Mouse (Mus musculus): ENCODE data around the gene Hyal2.
A peak's percentile ranks its signal among the peaks of the same experiment; 100 is the strongest.

The Hyal2 gene

GRCm38 (mm10) chr9:107567702-107568319 lies at the start of gene Hyal2:
TSS of gene Hyal2 (plus strand) at chr9:107567945.
- DNase-seq (ENCODE audit: low read depth, low spot score): no peak

DNA sequence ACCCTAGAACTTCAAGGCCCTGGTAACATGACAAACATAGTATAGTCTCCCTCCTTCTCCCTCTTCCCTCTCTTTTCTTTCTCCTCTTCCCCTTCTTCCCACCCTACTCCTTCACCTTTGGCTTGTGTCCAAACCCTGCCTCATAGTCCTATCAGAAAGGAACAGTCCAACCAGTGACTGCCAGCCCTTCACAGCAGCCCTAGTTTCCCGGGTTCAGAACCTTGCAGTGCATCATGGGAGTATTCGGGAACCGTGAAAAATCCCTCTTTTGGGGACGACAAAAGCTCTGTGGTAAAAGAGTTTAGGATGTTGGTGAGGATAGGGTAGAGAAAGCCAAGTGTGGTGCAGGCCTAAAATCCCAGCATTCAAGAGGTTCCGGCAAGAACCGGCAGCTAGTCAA lies 47.4 kb upstream of the Hyal2 start:
- no peak for DNase-seq (ENCODE audit: low read depth, low spot score)

GRCm38 (mm10) chr9:107521190-107521589 lies 46.6 kb upstream of the Hyal2 start:
- DNase-seq (ENCODE audit: low read depth, low spot score): no peak

DNA sequence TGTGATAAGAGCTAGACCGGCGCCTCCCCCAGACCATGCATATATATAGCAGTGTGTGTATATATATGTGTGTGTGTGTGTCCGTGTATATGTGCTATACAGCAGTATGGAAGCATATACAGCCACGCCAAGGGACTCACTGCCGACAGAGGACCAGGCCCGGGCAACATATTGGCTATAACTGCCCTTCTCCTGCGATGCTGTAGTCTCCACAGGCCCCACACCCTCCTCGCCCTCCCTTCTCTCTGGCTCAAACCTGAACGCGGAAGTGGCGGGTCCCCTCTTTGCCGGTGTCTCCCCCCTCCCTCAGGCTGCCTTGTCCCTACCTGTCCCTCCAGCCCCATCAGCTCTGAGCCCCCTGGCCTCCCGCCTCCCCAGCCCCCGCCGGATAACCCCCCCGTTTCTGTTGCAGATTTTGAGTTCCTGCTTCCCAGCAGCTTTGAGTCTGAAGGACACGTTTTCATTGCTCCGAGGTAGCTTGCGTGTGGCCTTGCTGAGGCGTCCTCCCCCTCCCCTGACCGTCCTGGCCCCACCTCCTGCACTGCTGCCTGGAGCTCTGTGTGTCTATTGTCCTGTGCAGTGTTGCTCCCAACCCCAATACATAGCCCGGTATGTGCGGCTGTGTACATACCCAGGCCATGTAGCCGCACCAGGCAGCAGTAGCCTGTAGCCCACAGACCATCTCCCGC lies 45.9 kb upstream of the Hyal2 start:
- no peak for DNase-seq (ENCODE audit: low read depth, low spot score)

GRCm38 (mm10) chr9:107522400-107522711 lies 45.4 kb upstream of the Hyal2 start:
- no peak for DNase-seq (ENCODE audit: low read depth, low spot score)

DNA sequence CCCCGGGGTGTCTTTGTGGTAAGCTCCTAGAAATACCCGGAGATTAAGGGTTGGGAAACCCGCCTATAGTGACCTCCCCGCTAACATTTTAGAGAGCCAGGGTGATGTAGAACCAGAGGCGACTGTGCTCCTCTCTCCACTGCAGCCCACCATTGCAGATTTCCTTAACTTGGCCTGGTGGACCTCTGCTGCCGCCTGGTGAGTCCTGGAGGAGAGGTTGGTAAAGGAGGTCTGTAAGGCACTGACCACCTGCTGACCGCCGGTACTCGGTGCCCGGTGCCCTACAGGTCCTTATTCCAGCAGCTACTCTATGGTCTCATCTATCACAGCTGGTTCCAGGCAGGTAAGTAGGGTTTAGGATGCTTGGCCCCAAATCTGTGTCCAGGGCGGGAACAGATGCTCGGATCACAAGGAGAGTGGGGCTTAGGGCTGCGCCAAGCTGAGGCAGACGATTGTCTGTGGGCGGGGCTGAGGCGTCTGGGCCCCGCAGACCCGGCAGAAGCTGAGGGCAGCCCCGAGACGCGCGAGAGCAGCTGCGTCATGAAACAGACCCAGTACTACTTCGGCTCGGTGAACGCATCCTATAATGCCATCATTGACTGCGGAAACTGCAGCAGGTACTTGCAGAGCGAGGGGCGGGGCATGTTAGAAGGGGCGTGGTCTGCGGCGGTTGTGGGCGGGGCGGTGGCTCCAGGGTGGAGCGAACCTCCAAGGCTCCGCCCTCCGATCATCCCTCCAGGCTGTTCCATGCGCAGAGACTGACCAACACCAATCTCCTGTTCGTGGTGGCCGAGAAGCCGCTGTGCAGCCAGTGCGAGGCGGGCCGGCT lies 41.3 kb upstream of the Hyal2 start:
- peak; percentile 54 for DNase-seq (ENCODE audit: low read depth, low spot score)

DNA sequence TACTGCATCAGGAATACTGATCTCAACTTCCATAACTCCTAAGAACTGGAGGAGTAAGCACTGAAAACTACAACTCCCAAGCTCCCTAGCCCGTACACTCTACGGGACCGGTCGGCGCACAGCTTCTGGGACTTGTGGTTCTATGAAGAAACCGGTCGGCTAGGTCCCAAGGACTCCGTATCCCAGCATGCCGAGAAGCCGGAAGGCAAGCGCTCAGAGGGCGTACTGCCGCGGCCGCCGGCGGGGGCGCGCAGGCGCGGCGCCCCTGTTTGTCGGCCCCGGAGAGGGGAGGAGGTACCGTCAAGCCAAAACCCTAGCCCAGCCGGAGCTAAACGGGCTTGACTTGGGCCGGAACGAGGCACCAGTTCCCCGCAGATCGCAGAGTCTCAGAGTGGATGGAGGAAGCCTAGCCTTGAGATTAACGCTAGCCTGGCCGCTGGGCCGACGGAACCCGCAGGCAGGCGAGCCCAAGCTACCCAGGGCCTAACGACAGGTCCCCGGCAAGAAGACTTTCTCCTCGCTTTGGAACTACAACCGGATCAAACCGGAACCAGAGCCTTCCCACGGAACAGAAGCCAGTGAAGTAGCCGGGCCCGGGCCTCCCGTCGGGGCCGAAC lies 33.8 kb upstream of the Hyal2 start, which contains the start of gene Tmem115:
TSS of gene Tmem115 (plus strand) at position 155 of the 617 bp plus-strand sequence.
- peak; percentile 75 for DNase-seq (ENCODE audit: low read depth, low spot score)

DNA sequence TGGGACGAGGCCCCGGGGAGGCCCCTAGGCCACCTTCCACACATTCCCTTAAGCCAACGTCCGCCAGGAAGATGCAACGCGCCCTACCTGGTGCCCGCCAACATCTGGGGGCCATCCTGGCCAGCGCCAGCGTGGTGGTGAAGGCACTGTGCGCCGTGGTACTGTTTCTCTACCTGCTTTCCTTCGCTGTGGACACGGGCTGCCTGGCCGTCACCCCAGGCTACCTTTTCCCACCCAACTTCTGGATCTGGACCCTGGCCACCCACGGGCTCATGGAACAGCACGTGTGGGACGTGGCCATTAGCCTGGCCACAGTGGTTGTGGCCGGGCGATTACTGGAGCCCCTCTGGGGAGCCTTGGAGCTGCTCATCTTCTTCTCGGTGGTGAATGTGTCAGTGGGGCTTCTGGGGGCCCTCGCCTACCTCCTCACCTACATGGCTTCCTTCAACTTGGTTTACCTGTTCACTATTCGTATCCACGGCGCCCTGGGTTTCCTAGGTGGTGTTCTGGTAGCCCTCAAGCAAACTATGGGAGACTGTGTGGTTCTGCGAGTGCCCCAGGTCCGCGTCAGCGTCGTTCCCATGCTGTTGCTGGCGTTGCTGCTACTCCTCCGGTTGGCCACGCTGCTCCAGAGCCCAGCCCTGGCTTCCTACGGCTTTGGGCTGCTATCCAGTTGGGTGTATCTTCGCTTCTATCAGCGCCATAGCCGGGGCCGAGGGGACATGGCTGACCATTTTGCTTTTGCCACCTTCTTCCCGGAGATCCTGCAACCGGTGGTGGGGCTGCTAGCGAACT lies 33.1 kb upstream of the Hyal2 start:
- no peak for DNase-seq (ENCODE audit: low read depth, low spot score)

GRCm38 (mm10) chr9:107538231-107538630 lies 29.5 kb upstream of the Hyal2 start:
- DNase-seq (ENCODE audit: low read depth, low spot score): no peak

GRCm38 (mm10) chr9:107538711-107539110 lies 29.0 kb upstream of the Hyal2 start:
- DNase-seq (ENCODE audit: low read depth, low spot score): no peak

DNA sequence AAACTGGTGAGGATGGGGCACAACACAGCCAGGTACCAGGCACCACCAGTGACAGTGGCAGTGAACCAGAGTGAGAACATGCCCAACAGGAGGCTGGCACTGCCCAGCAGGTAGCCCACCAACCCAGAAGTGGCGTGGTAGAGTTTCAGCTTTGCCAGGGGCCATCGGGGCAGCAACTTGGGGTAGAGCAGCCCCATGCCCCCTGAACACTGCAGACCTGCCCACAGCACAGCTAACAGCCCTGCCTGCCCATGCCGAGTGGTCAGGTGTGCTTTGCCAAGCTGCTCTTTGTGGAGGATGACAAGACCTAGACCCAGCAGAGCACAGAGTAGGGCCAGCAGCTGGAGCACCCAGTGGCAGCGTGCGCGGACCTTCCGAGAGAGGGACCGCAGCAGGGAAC lies 27.8 kb upstream of the Hyal2 start:
- DNase-seq (ENCODE audit: low read depth, low spot score): no peak

DNA sequence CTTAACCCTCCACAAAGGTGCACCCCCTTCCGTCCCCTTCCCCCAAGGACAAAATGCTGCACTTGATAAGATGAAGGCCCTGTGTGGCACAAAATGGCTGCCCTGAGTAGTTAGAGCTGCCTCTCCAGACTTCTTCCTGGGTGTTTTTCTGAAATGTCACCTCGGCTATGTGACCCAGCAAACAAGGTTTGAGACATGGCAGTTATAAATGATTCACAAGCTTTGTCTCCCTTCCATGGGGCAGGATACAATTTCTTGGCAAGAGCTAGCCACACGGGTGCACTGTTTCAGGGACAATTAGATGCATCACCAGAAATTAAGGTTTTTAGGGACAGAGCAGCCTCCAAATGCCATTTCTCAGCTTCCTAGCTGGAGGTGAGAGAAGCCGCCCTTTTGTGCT lies 27.3 kb upstream of the Hyal2 start:
- DNase-seq (ENCODE audit: low read depth, low spot score): no peak

GRCm38 (mm10) chr9:107541005-107541404 lies 26.7 kb upstream of the Hyal2 start:
- DNase-seq (ENCODE audit: low read depth, low spot score): no peak

GRCm38 (mm10) chr9:107541474-107542351 lies 26.0 kb upstream of the Hyal2 start, which contains the start of the genes Cyb561d2 and Nprl2:
TSS of gene Cyb561d2 (minus strand) at chr9:107542193.
TSS of gene Nprl2 (plus strand) at chr9:107542226.
- peak; percentile 71 for DNase-seq (ENCODE audit: low read depth, low spot score)

- no peak for DNase-seq (ENCODE audit: low read depth, low spot score)
These were observed 25.4 kb upstream of the Hyal2 start for GRCm38 (mm10) chr9:107542352-107542686.

- no peak for DNase-seq (ENCODE audit: low read depth, low spot score)
These were observed 25.0 kb upstream of the Hyal2 start for GRCm38 (mm10) chr9:107542721-107543120.

GRCm38 (mm10) chr9:107543299-107543698 lies 24.4 kb upstream of the Hyal2 start:
- DNase-seq (ENCODE audit: low read depth, low spot score): no peak

- no peak for DNase-seq (ENCODE audit: low read depth, low spot score)
These were observed 23.5 kb upstream of the Hyal2 start for GRCm38 (mm10) chr9:107544196-107544700.

DNA sequence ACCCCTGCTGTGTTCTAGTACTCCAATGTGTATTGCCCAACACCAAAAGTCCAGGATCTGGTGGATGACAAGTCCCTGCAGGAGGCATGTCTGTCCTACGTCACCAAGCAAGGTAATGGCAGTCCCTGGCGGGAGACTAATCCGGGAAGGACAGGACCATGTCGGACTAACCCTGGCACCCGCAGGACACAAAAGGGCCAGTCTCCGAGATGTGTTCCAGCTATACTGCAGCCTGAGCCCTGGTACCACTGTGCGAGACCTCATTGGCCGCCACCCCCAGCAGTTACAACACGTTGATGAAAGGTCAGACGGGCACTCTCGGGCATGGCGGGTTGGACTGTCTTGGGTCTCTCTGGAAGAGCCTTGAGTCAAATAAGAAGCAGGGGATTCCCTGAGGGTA lies 23.0 kb upstream of the Hyal2 start:
- DNase-seq (ENCODE audit: low read depth, low spot score): no peak

- DNase-seq (ENCODE audit: low read depth, low spot score): no peak
These were observed 22.5 kb upstream of the Hyal2 start for GRCm38 (mm10) chr9:107545199-107545598.

All from c-Kit-negative CD71-positive TER-119-positive erythroid progenitor cells, embryonic 14.5 days (primary cell).